Mouse (Mus musculus): Measurements from ENCODE around the gene Rusc2.

Rusc2 gene

DNA sequence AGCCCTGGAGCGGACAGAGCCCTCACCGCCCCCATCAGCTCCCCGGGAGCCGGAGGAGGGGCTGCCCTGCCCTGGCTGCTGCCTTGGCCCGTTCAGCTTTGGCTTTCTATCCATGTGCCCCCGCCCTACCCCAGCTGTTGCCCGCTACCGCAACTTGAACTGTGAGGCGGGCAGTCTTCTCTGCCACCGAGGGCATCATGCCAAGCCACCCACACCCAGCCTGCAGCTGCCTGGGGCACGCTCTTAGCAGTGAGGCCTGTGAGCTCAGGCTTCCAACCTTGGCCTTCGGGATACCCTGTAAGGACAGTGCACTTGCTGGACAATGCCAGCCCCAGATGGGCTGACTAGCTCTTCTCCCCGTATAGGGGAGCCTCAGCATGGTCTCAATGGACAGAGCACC, 65.5 kb downstream of the Rusc2 start:
- DNase-seq, result no peak

DNA sequence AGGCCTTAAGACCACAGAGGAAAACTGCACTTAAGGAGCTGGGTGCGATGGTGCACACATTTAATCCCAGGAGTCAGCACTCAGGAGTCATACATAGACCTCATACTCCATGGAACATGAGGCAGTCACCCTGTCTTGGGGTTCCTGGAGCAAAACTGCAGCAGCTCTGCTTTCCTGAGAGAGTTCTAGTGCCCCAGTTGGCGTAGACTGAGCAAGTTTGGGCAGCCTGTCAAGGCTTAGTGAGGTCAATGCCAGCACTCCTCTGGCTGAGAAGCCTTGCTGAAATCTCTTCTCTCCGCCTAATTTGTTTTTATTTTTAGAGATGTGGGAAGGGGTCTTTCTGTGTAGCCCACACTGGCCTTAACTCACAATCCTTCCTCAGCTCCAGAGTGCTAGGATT, 66.8 kb downstream of the Rusc2 start:
- no peak for DNase-seq

DNA sequence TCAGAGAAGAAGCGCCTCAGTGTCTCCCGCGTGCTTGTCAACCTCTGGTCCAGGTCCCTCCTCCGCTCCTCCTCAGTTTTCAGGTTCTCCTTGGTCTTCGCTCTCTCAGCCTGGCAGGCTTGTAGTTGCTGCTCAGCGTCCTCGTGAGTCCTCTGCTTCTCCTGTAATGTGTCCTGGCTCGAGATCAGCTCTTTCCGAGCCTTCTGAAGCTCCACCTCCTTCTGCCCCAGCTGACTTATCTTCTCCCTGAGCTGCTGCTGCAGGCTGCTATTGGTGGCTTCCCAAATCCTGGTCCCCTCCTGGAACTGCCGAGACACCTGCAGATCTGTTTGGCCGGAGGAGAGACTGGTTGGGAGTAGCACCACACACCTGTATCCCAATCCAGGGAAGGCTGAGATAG, 70.5 kb downstream of the Rusc2 start:
- DNase-seq, result no peak

DNA sequence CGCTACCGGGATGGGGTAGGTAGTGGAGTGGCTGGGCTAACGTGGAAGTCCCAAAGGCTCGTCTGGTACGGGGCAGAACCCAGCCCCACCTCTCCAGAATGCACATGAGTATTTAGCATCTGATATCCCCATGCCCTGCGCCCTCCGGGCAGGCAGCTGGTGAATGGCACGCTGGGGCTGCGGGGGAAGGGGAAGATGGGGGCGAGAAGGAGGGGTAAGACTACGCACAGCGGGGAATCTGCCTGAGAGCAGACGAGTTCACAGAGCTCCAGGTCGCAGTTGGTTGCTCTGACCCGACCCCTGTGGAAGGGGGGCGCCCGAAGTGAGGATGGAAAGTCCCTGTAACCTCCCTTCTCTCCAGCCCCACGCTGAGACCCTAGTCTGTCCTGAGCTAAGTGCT, 71.6 kb downstream of the Rusc2 start:
- DNase-seq, result no peak

DNA sequence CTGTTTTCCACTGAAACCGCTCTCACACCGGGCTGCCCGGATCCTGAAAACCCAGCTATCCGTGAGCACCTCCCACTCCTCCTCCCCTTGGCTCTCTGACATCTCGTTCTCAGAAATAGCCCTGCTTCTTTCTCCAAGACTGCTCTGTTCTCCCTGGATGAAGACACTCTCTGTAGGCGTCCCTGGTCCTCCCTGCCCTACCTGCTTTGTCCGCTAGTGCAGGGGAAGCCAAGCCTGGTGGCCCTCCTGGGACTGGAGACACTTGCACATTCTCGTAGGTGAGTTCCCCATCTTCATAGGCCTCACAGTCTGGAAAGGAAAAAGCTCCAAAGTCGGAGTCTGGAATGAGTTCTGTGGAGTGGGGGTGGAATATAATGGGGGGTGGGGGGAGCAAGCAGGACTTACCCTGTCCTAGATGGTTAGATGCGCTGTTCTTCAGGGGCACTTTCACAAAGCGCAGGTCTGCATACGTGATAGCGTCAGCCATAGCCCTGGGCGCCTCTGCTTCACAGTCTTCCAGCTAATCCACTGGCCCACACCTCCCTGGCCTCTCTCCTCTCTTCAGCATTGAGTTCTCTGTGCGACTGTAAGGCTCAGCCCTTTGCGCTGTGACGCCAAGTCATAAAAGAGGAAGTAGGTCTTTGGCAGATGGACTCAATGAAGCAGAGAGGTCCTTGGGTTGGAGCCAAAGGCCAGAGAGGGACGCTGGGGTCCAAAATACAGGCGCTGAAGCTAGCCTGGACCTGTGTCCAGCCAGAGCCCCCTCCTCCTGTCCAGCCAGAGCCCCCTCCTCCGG, 72.5 kb downstream of the Rusc2 start, which contains the start of gene Cd72:
Gene Cd72 (minus strand): TSS at position 588 of the 796 bp plus-strand sequence.
- no peak for DNase-seq

DNA sequence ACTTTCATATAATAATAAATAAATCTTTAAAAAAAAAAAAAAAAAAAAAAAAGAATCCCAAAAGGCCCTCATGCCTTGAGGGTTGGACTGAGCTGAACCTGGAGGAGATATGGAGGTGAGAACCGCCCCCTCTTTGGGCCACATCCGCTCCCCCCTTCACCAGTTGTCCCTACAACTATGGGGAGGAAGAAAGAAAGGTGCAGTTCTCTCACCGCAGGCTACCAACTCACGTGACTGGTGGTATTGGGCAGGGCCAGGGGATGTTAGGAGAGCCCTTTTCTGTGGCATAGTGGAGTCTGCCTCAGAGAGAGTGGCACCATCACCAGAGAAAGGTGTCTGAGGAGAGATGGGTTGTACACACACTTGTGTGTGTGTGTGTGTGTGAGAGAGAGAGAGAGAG, 74.7 kb downstream of the Rusc2 start:
- no peak for DNase-seq

DNA sequence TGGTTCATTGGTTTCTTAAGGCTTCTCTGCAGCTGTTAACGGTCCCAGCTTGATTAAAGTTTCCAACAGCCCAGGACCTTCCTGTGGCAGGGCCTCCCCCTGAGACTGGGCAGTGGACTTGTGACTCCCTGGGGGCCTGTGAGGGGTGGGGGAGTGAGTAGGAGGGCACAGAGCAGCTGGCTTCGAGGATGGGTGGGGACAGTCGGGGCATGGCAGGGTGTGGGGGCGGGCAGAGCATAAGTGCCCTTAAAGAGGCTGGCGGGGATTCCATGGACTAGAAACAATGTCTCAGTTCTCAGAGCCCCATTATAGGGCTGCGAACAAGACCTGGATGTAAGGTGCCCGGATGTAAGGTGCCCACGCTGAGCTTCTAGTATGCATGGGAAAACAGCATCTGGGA, 75.3 kb downstream of the Rusc2 start:
- DNase-seq, result no peak

DNA sequence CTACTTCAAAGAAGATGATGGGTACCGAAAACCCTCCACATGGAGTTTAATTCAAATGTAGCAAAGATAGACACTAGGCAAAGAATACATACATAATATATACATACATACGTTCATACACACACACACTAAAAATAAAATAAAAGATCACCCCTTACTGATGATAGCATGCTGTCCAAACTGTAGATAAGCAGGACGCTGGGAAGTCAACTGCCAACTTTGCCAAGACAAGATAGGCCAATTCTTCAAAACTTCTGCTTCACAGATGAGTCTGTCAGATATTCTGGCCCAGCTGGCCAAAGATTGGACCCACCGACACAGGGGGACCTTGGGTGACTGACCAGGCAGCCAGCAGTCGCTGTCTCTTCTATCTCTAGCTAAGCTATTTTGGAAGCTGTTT, 81.3 kb downstream of the Rusc2 start:
- no peak for DNase-seq

DNA sequence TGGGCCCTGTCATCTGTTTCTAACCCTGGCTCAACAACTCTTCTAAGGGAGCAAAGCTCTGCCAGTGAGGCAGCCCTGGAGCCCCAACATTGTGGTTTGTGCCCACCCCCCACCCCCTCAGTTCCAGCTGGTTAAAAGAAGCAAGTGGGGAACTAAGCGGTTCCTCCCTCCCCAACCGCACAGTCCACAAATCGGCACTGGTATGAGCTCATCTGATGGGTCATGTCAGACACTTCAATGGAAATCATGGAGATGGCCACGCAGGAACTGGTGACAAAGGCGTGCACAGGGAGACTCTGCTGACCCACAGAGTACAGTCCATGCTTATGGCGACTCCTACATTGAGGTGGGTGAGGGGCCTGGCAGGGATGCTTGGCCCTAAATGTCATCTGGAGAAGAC, 84.2 kb downstream of the Rusc2 start:
- DNase-seq, result no peak

DNA sequence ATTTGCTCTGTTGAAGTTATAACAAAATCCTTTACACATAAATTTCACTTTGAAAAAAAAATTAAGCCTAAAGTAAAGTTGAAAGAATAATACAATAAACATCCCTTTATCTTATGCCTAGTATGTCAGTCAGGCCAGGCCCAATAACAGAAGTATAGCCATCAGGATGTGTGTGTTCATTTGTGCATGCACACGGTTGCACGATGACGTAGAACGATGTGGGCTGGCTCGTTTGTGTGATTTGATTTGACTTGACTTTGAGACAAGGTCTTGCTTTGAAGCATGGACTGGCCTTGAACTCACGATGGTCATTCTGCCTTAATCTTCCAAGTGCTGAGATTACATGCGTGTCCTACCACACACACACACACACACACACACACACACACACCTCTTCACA, 85.1 kb downstream of the Rusc2 start:
- no peak for DNase-seq

DNA sequence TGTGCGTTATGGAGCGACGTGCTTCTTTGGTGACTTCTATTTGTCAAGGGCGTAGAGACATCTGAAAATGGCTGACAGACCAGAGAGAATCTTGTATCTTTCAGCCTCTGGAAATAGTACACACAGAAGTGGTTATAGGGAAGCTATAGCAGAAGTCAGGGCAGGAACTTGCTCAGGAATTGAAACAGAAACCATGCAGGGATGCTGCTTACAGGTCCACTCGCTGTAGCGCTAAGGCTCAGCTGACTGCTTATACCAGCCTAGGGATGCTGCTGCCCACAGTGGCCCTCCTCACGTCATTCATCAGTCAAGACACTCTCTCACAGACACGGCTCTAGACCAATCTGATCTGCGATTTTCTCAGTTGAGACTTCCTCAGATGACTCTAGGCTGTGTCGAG, 88.5 kb downstream of the Rusc2 start:
- DNase-seq, result no peak

DNA sequence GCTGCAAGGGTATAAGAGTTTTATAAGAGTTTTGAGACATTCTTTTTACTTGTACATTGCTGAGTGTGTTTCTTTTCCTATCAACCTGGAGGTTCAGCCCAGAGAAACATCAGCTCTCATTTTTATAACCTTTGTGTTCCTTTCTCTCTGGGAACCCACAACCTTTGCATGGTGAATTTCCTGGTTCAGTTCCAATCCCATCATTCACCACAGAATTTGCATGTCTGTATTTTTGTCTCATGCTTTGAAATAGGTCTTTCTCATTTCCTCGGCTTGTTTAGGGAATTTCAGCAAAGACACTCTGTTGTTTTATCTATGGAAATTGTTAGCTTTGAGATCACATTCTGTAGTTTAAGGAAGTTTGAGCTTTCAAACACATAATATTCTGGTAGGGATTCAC, 91.9 kb downstream of the Rusc2 start:
- DNase-seq, result no peak

DNA sequence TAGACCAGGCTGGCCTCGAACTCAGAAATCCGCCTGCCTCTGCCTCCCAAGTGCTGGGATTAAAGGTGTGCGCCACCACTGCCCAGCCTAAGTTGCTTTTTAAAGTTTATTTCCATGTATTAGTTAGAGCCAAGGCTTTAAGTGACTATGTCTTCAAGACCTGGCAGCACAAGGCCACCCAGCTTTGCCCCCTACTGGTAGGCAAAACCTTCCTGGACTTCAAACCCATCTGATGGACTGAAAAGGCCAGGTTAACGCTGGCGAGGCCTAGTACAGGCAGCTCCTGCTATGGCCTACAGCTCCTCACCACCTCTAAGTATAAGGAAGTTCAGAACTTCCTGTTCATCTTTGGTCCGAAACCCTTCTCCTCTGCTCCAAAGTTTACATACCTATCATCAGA, 94.8 kb downstream of the Rusc2 start:
- no peak for DNase-seq

Data from right cerebral cortex, postnatal 14 days (tissue).